Mouse (Mus musculus): Measurements from ENCODE around the gene Tap2. TPM values are rescaled to one million over a fixed set of nuclear protein-coding genes. Genes with fewer than 3 reads are reported as not detected.
A peak's percentile ranks its signal among the peaks of the same experiment; 100 is the strongest.

The Tap2 gene
- total RNA-seq, 2 experiments from 2014 or later: 4.1 to 6.6 TPM

DNA sequence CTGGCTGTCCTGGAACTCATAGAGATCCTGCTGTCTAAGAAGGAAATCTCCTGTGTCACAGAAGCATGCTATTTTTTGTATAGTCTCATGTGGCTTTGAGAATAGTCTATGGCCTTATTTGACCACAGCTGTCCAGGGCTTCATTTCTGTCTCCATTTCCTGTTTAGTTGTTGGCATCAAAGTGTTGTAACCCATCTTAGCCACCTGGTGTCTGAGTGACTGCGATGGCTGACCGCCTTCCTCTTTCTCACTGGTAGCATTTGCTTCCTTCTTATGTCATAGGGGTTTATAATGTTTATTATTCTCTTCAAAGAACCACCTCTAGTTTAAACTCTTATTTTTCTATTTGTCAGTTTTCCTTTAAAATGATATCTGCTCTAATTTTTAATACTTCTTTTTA lies 45.4 kb downstream of the Tap2 start:
- DNase-seq (ENCODE audit: low spot score): no peak

DNA sequence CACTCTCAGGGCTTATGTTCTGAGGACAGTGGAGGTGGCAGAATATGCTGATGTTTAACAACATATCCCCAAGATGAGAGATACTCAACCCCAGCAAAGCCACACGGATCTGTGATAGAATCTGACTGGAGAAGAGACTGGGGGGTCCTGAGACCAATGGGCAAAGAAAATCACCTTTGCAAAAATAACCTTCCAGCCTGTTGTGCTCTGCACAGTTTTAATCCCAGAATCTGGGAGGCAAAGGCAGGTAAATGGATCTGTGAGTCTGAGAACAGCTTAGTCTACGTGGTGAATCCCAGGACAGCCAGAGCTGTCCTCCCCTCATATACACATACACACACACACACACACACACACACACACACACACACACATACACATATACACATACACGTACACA lies 46.0 kb downstream of the Tap2 start:
- DNase-seq (ENCODE audit: low spot score): no peak

DNA sequence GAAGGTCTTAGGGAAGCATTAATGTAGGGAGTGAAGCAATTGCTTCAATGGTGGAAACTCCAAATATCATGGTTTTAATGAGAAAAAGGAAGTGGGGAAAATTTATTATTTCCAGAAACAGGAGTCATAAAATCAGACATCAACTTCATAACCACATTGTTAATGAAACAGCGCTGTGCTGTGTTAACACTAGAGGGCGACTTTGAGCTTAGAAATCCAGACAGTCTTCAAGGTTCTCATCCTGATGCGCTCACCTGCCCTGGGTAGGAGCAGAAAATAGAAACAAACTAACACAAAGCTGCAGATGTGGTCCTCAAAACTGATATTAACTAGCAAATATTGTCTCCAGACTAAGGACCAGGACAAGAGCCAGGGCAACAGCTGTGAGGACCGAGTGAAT lies 46.6 kb downstream of the Tap2 start:
- DNase-seq (ENCODE audit: low spot score): peak; percentile 40

DNA sequence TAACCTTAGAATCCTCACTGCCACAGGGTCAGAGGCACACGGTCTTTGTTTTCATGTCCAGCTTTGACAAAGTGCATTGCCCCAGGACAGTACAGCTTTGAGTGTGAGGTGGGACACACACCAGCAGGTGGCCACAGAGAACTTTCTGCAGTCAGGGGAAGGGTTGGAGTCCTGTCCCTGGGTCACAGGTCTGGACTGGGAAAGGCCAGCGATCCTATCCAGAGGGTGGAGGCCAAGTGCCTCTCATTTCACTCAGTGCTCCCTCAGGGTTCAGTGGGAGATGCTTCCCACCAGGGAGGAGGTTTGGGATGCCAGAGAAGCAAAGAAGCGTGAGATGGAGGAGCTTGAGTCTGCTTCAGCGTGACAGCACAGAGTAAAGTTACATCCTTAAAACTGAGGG lies 48.3 kb downstream of the Tap2 start:
- no peak for DNase-seq (ENCODE audit: low spot score)

GRCm38 (mm10) chr17:34256501-34256900 lies 53.2 kb downstream of the Tap2 start:
- no peak for DNase-seq (ENCODE audit: low spot score)

- peak; percentile 71 for DNase-seq (ENCODE audit: low spot score)
These were observed 54.5 kb downstream of the Tap2 start, which contains the start of gene H2-Ab1 for GRCm38 (mm10) chr17:34257594-34258375. Gene H2-Ab1 (plus strand): TSS chr17:34257689.

- DNase-seq (ENCODE audit: low spot score): no peak
These were observed 57.2 kb downstream of the Tap2 start for GRCm38 (mm10) chr17:34260551-34260950.

- DNase-seq (ENCODE audit: low spot score): peak; percentile 76
These were observed 58.2 kb downstream of the Tap2 start for GRCm38 (mm10) chr17:34261502-34261901.

GRCm38 (mm10) chr17:34263068-34263467 lies 59.7 kb downstream of the Tap2 start:
- DNase-seq (ENCODE audit: low spot score): peak; percentile 78

- no peak for DNase-seq (ENCODE audit: low spot score)
These were observed 60.6 kb downstream of the Tap2 start for GRCm38 (mm10) chr17:34263811-34264371.

GRCm38 (mm10) chr17:34264452-34265351 lies 61.4 kb downstream of the Tap2 start:
- no peak for DNase-seq (ENCODE audit: low spot score)

Other genes starting within 250 kb of the Tap2 start
- 10 to 100 TPM; 29.6 to 33.5 TPM for gene Vps52, start 247.7 kb upstream of the Tap2 start, total RNA-seq (2021)
- 100 to 1,000 TPM; 367 to 381 TPM for gene Rps18, start 247.5 kb upstream of the Tap2 start, total RNA-seq (2021)
- 10 to 100 TPM; 47.2 to 57.7 TPM for gene H2-K1, start 203.2 kb upstream of the Tap2 start, total RNA-seq (2021)
- 10 to 100 TPM; 12.5 to 13.5 TPM for gene Ring1, start 178.8 kb upstream of the Tap2 start, total RNA-seq (2021)
- 10 to 100 TPM; 80.3 to 82.1 TPM for gene H2-Ke6, start 175.5 kb upstream of the Tap2 start, total RNA-seq (2021)
- 10 to 100 TPM; 41.0 to 50.2 TPM for gene Slc39a7, start 171.8 kb upstream of the Tap2 start, total RNA-seq (2021)
- gene Rxrb, start 171.7 kb upstream of the Tap2 start, total RNA-seq (2021): 10 to 100 TPM; 34.9 to 37.0 TPM
- 1 to 10 TPM; 2.9 TPM for gene Col11a2, start 164.1 kb upstream of the Tap2 start, total RNA-seq (2021)
- not detected for gene H2-Oa, start 111.2 kb upstream of the Tap2 start, total RNA-seq (2021)
- 1 to 10 TPM; 2.6 to 3.2 TPM for gene H2-DMa, start 84.0 kb upstream of the Tap2 start, total RNA-seq (2021)
- 10 to 100 TPM; 71.6 to 77.3 TPM for gene Brd2, start 80.9 kb upstream of the Tap2 start, total RNA-seq (2021)
- gene H2-DMb2, start 60.2 kb upstream of the Tap2 start, total RNA-seq (2021): under 1 TPM; 0.17 to 0.53 TPM
- under 1 TPM; 0.16 to 0.78 TPM for gene H2-DMb1, start 50.5 kb upstream of the Tap2 start, total RNA-seq (2021)
- 1 to 10 TPM in 1 of 2 experiments, under 1 TPM in 1; 0.98 to 3.6 TPM for gene Tap1, start 16.0 kb upstream of the Tap2 start, total RNA-seq (2021)
- 1 to 10 TPM in 1 of 2 experiments, under 1 TPM in 1; 0.73 to 3.8 TPM for gene Psmb9, start 15.8 kb upstream of the Tap2 start, total RNA-seq (2021)
- gene Psmb8, start 5.8 kb upstream of the Tap2 start, total RNA-seq (2021): 1 to 10 TPM; 3.2 to 6.7 TPM
- under 1 TPM; 0.14 to 0.33 TPM for gene H2-Ob, start 35.4 kb downstream of the Tap2 start, total RNA-seq (2021)
- gene H2-Ab1, start 54.2 kb downstream of the Tap2 start, total RNA-seq (2021): 1 to 10 TPM; 3.0 to 4.8 TPM
- gene H2-Aa, start 84.3 kb downstream of the Tap2 start, total RNA-seq (2021): 1 to 10 TPM; 3.7 to 5.9 TPM
- 1 to 10 TPM; 3.9 to 5.6 TPM for gene H2-Eb1, start 102.3 kb downstream of the Tap2 start, total RNA-seq (2021)
- gene H2-Eb2, start 122.1 kb downstream of the Tap2 start, total RNA-seq (2021): not detected
- under 1 TPM; 0.14 to 0.33 TPM for gene Btnl2, start 151.3 kb downstream of the Tap2 start, total RNA-seq (2021)
- gene Btnl1, start 173.6 kb downstream of the Tap2 start, total RNA-seq (2021): not detected
- not detected for gene BC051142, start 195.3 kb downstream of the Tap2 start, total RNA-seq (2021)